Mouse (Mus musculus): Measurements from ENCODE around the gene Igsf3.

- TF ChIP-seq CTCF (IDR thresholded peaks at IDR 0.05; ENCODE audit: low read depth) (no peak), EP300 (IDR thresholded peaks at IDR 0.05; ENCODE audit: low read depth) (no peak)
These were observed 32.3 kb downstream of the Igsf3 start for GRCm38 (mm10) chr3:101408953-101409750.

Data from liver, embryonic 14.5 days (tissue).